Mouse (Mus musculus) hindbrain, embryonic 10.5 days (tissue): Measurements from ENCODE around the gene Plpp4. TPM values are rescaled to one million over a fixed set of nuclear protein-coding genes. Genes with fewer than 3 reads are reported as not detected.

Experiments used
- DNase-seq: peaks from one replicate; pipeline ENCODE4 v3.0.0-alpha.2; 2017; ENCODE audit warnings: low spot score
- H3K27ac ChIP-seq: fragments of 300-500 bp; sonication (generic); 2 replicates; pipeline ENCODE4 v1.5.1; 2016; ENCODE audit warnings: mild to moderate bottlenecking, moderate library complexity
- H3K27me3 ChIP-seq: fragments of 300-500 bp; sonication (generic); 2 replicates; pipeline ENCODE4 v1.6.1; 2016; ENCODE audit warnings: mild to moderate bottlenecking; ENCODE audit not compliant: poor library complexity, insufficient read depth, severe bottlenecking
- H3K36me3 ChIP-seq: fragments of 300-500 bp; sonication (generic); 2 replicates; pipeline ENCODE4 v1.6.1; 2016; ENCODE audit warnings: mild to moderate bottlenecking, moderate library complexity
- H3K4me1 ChIP-seq: fragments of 300-500 bp; sonication (generic); replicated peaks from 2 replicates; pipeline ENCODE4 v1.6.1; 2016; ENCODE audit warnings: mild to moderate bottlenecking
- H3K4me3 ChIP-seq: fragments of 300-500 bp; sonication (generic); 2 replicates; pipeline ENCODE4 v1.5.1; 2016; ENCODE audit warnings: mild to moderate bottlenecking, moderate library complexity
- H3K9me3 ChIP-seq: fragments of 300-500 bp; sonication (generic); 2 replicates; pipeline ENCODE4 v1.6.1; 2016; ENCODE audit warnings: mild to moderate bottlenecking, moderate library complexity
- WGBS: fragments of 180-500 bp; shearing (Covaris S2); methylation state at CpG from one replicate; pipeline ENCODE4 v1.1.7; 2016; 5-methylcytosine and 5-hydroxymethylcytosine counted together
- polyA plus RNA-seq: library from polyadenylated mRNA; unstranded; fragments of >200 nt; fragmentation: Nextera tagmentation; extraction: Ambion mirVana; gene quantifications from 2 replicates; pipeline ENCODE4 v1.2.1, GENCODE M21; 2016

Gene Plpp4
- 1.4 and 1.6 TPM in 2 replicates for polyA plus RNA-seq

GRCm38 (mm10) chr7:129256621-129257373 is at the start of gene Plpp4:
Gene Plpp4 (plus strand): TSS chr7:129257031.
- H3K27ac ChIP-seq: peak within 1 kb of the TSS; percentile 85
- H3K4me3 ChIP-seq: peak within 1 kb of the TSS; percentile 68
- WGBS: 1% methylated on average over 56 of the region's 66 CpGs

GRCm38 (mm10) chr7:129215926-129216543 is 40.8 kb upstream of the Plpp4 start:
- WGBS: 91% methylated on average over 10 of the region's 10 CpGs
- Histone ChIP-seq H3K27ac (no peak overlapping the region), H3K4me1 (no peaks in the 10 kb centered on the region), H3K36me3 (no peaks in the 10 kb centered on the region), H3K27me3 (no peaks in the 10 kb centered on the region), H3K4me3 (no peak overlapping the region), H3K9me3 (no peaks in the 10 kb centered on the region)
- no peak for DNase-seq

More at GRCm38 (mm10) chr7:129256621-129257373, at the start of gene Plpp4:
- no peaks in the 10 kb centered on the region for H3K36me3 ChIP-seq
- peaks cover 51% of the 10 kb centered on the region for H3K27me3 ChIP-seq
- DNase-seq: peak; percentile 58
- peaks cover 26% of the 10 kb centered on the region for H3K4me1 ChIP-seq
- H3K9me3 ChIP-seq: no peaks in the 10 kb centered on the region

- 87% methylated on average over 10 of the region's 10 CpGs for WGBS
- no peaks in the 10 kb centered on the region for H3K9me3 ChIP-seq
- no peak overlapping the region for H3K27ac ChIP-seq
Measured at GRCm38 (mm10) chr7:129216547-129217195, 40.2 kb upstream of the Plpp4 start.

GRCm38 (mm10) chr7:129220948-129221347 is 35.9 kb upstream of the Plpp4 start:
- WGBS: 77% methylated on average over 9 of the region's 9 CpGs
- DNase-seq: no peak
- H3K27me3 ChIP-seq: no peaks in the 10 kb centered on the region

More at GRCm38 (mm10) chr7:129216547-129217195, 40.2 kb upstream of the Plpp4 start:
- Histone ChIP-seq H3K27me3 (no peaks in the 10 kb centered on the region), H3K36me3 (no peaks in the 10 kb centered on the region), H3K4me1 (no peaks in the 10 kb centered on the region), H3K4me3 (no peak overlapping the region)
- DNase-seq: no peak

GRCm38 (mm10) chr7:129221649-129222048 is 35.2 kb upstream of the Plpp4 start:
- no peak overlapping the region for H3K27ac ChIP-seq
- H3K36me3 ChIP-seq: no peaks in the 10 kb centered on the region
- no peaks in the 10 kb centered on the region for H3K4me1 ChIP-seq
- 85% methylated on average over 3 of the region's 3 CpGs for WGBS
- no peak for DNase-seq
- no peaks in the 10 kb centered on the region for H3K9me3 ChIP-seq
- H3K4me3 ChIP-seq: no peak overlapping the region
- H3K27me3 ChIP-seq: no peaks in the 10 kb centered on the region

More at GRCm38 (mm10) chr7:129220948-129221347, 35.9 kb upstream of the Plpp4 start:
- Histone ChIP-seq H3K27ac (no peak overlapping the region), H3K4me3 (no peak overlapping the region), H3K4me1 (no peaks in the 10 kb centered on the region), H3K36me3 (no peaks in the 10 kb centered on the region), H3K9me3 (no peaks in the 10 kb centered on the region)

GRCm38 (mm10) chr7:129235410-129235809 is 21.4 kb upstream of the Plpp4 start:
- WGBS: 53% methylated on average over 2 of the region's 2 CpGs
- Histone ChIP-seq H3K4me1 (peaks cover 10% of the 10 kb centered on the region; the same call in 1 of the 2 replicates), H3K9me3 (no peaks in the 10 kb centered on the region), H3K27ac (no peak overlapping the region; the same call in 1 of the 2 replicates), H3K27me3 (no peaks in the 10 kb centered on the region), H3K36me3 (no peaks in the 10 kb centered on the region), H3K4me3 (no peak overlapping the region)
- peak; percentile 43 for DNase-seq

- no peak overlapping the region for H3K4me3 ChIP-seq
- H3K9me3 ChIP-seq: no peaks in the 10 kb centered on the region
- H3K4me1 ChIP-seq: peaks cover 10% of the 10 kb centered on the region; the same call in 1 of the 2 replicates
- H3K27ac ChIP-seq: no peak overlapping the region
- 54% methylated on average over 5 of the region's 5 CpGs for WGBS
- H3K27me3 ChIP-seq: no peaks in the 10 kb centered on the region
- no peaks in the 10 kb centered on the region for H3K36me3 ChIP-seq
- DNase-seq: no peak
Measured at GRCm38 (mm10) chr7:129235995-129236394, 20.8 kb upstream of the Plpp4 start.

- Histone ChIP-seq H3K4me1 (0 out of 2 replicates have a peak, but pooled peaks cover under 1% of the 10 kb centered on the region), H3K9me3 (no peaks in the 10 kb centered on the region), H3K27me3 (peaks cover 21% of the 10 kb centered on the region), H3K4me3 (no peak overlapping the region), H3K27ac (no peak overlapping the region), H3K36me3 (no peaks in the 10 kb centered on the region)
- DNase-seq: no peak
Measured at GRCm38 (mm10) chr7:129250981-129251380, 5.8 kb upstream of the Plpp4 start.

- Histone ChIP-seq H3K4me3 (no peak overlapping the region), H3K27ac (no peak overlapping the region), H3K9me3 (no peaks in the 10 kb centered on the region), H3K36me3 (no peaks in the 10 kb centered on the region), H3K4me1 (peaks cover 25% of the 10 kb centered on the region), H3K27me3 (peaks cover 46% of the 10 kb centered on the region)
- WGBS: 88% methylated on average over 6 of the region's 6 CpGs
- no peak for DNase-seq
Measured at GRCm38 (mm10) chr7:129253406-129253805, 3.4 kb upstream of the Plpp4 start.

- peaks cover 50% of the 10 kb centered on the region for H3K27me3 ChIP-seq
- no peak overlapping the region for H3K4me3 ChIP-seq
- H3K27ac ChIP-seq: no peak overlapping the region
- DNase-seq: no peak
- H3K4me1 ChIP-seq: peaks cover 26% of the 10 kb centered on the region
- WGBS: 79% methylated on average over 1 of the region's 1 CpGs
- H3K36me3 ChIP-seq: no peaks in the 10 kb centered on the region
- no peaks in the 10 kb centered on the region for H3K9me3 ChIP-seq
Measured at GRCm38 (mm10) chr7:129254126-129254525, 2.7 kb upstream of the Plpp4 start.

- H3K4me3 ChIP-seq: no peak overlapping the region
- no peak overlapping the region for H3K27ac ChIP-seq
- H3K27me3 ChIP-seq: peaks cover 51% of the 10 kb centered on the region
- peaks cover 26% of the 10 kb centered on the region for H3K4me1 ChIP-seq
- no peak for DNase-seq
- no peaks in the 10 kb centered on the region for H3K9me3 ChIP-seq
- H3K36me3 ChIP-seq: no peaks in the 10 kb centered on the region
- 90% methylated on average over 6 of the region's 6 CpGs for WGBS
Measured at GRCm38 (mm10) chr7:129255406-129255805, 1.4 kb upstream of the Plpp4 start.

- Histone ChIP-seq H3K4me3 (peak overlapping the region; percentile 68), H3K27ac (peak overlapping the region; percentile 85), H3K9me3 (no peaks in the 10 kb centered on the region), H3K36me3 (no peaks in the 10 kb centered on the region), H3K4me1 (peaks cover 26% of the 10 kb centered on the region), H3K27me3 (peaks cover 51% of the 10 kb centered on the region)
- peak; percentile 18 for DNase-seq
- 9% methylated on average over 13 of the region's 13 CpGs for WGBS
Measured at GRCm38 (mm10) chr7:129257374-129258018, 665 bp downstream of the Plpp4 start.
